Mouse (Mus musculus) heart, embryonic 13.5 days (tissue): ENCODE results near the gene Iqcn. TPM values are rescaled to one million over a fixed set of nuclear protein-coding genes. Genes with fewer than 3 reads are reported as not detected.

Experiments
- ATAC-seq: fragments of 200-750 bp; cut with Nextera tagmentation; 2 replicates; pipeline ENCODE4 v1.8.0; 2017; ENCODE audit warnings: moderate TSS enrichment; ENCODE audit not compliant: insufficient number of reproducible peaks, low FRiP score, low TSS enrichment; ENCODE audit errors: extremely low read depth
- H3K27ac ChIP-seq: fragments of 300-500 bp; sonication (generic); replicated peaks from 2 replicates; pipeline ENCODE4 v1.5.1; 2015; ENCODE audit warnings: moderate library complexity, mild to moderate bottlenecking, inconsistent platforms
- H3K27me3 ChIP-seq: fragments of 300-500 bp; sonication (generic); replicated peaks from 2 replicates; pipeline ENCODE4 v1.6.1; 2015; ENCODE audit warnings: mild to moderate bottlenecking, inconsistent platforms
- H3K36me3 ChIP-seq: fragments of 300-500 bp; sonication (generic); 2 replicates; pipeline ENCODE4 v1.6.1; 2015; ENCODE audit warnings: mild to moderate bottlenecking, inconsistent platforms
- H3K4me1 ChIP-seq: fragments of 300-500 bp; sonication (generic); 2 replicates; pipeline ENCODE4 v1.6.1; 2015; ENCODE audit warnings: inconsistent platforms
- H3K4me2 ChIP-seq: fragments of 300-500 bp; sonication (generic); 2 replicates; pipeline ENCODE4 v1.6.1; 2015; ENCODE audit warnings: inconsistent platforms, mild to moderate bottlenecking, moderate library complexity
- H3K4me3 ChIP-seq: fragments of 300-500 bp; sonication (generic); 2 replicates; pipeline ENCODE4 v1.5.1; 2015; ENCODE audit warnings: moderate library complexity, mild to moderate bottlenecking, inconsistent platforms
- H3K9ac ChIP-seq: fragments of 300-500 bp; sonication (generic); 2 replicates; pipeline ENCODE4 v1.6.1; 2015; ENCODE audit warnings: inconsistent platforms, mild to moderate bottlenecking, moderate library complexity
- H3K9me3 ChIP-seq: fragments of 300-500 bp; sonication (generic); 2 replicates; pipeline ENCODE4 v1.6.1; 2016; ENCODE audit warnings: inconsistent platforms
- WGBS: fragments of 180-500 bp; shearing (Covaris S2); methylation state at CpG from one replicate; pipeline ENCODE4 v1.1.7; 2015; ENCODE audit warnings: mixed read lengths; 5-methylcytosine and 5-hydroxymethylcytosine counted together
- polyA plus RNA-seq: library from polyadenylated mRNA; unstranded; fragments of >200 nt; fragmentation: Nextera tagmentation; extraction: Ambion mirVana; gene quantifications from 2 replicates; pipeline ENCODE4 v1.2.1, GENCODE M21; 2015

Iqcn gene
- polyA plus RNA-seq, 1 experiment from 2014 or later: not detected

- Histone ChIP-seq H3K4me1 (peaks cover 39% of the 10 kb centered on the region), H3K9ac (no peak overlapping the region)
- no peak for ATAC-seq
These were observed 23.9 kb upstream of the Iqcn start for GRCm38 (mm10) chr8:70679404-70679803.

GRCm38 (mm10) chr8:70680039-70680438 is 23.2 kb upstream of the Iqcn start:
- Histone ChIP-seq H3K4me2 (no peak overlapping the region), H3K36me3 (peaks cover 35% of the 10 kb centered on the region), H3K27ac (no peak overlapping the region), H3K9me3 (no peaks in the 10 kb centered on the region), H3K27me3 (no peaks in the 10 kb centered on the region), H3K4me1 (peaks cover 33% of the 10 kb centered on the region), H3K4me3 (no peak overlapping the region), H3K9ac (peak overlapping the region; percentile 37; the same call in 1 of the 2 replicates)
- 78% methylated on average over 3 of the region's 3 CpGs for WGBS
- no peak for ATAC-seq

More at GRCm38 (mm10) chr8:70679404-70679803, 23.9 kb upstream of the Iqcn start:
- no peak overlapping the region for H3K4me3 ChIP-seq
- no peak overlapping the region for H3K4me2 ChIP-seq
- peaks cover 35% of the 10 kb centered on the region for H3K36me3 ChIP-seq
- 0 out of 2 replicates have a peak overlapping the region, but pooled peaks have one; percentile 21 for H3K27ac ChIP-seq
- WGBS: 90% methylated on average over 4 of the region's 4 CpGs
- no peaks in the 10 kb centered on the region for H3K27me3 ChIP-seq
- no peaks in the 10 kb centered on the region for H3K9me3 ChIP-seq

- Histone ChIP-seq H3K9me3 (no peaks in the 10 kb centered on the region), H3K36me3 (peaks cover 32% of the 10 kb centered on the region), H3K27ac (peak overlapping the region; percentile 97), H3K4me1 (peaks cover 26% of the 10 kb centered on the region), H3K4me3 (no peak overlapping the region), H3K9ac (peak overlapping the region; percentile 81; the same call in 1 of the 2 replicates), H3K4me2 (peak overlapping the region; percentile 61; the same call in 1 of the 2 replicates), H3K27me3 (no peaks in the 10 kb centered on the region)
- no peak for ATAC-seq
- 71% methylated on average over 3 of the region's 3 CpGs for WGBS
These were observed 21.8 kb upstream of the Iqcn start for GRCm38 (mm10) chr8:70681410-70681809.

- Histone ChIP-seq H3K4me3 (peak overlapping the region; percentile 33), H3K27me3 (no peaks in the 10 kb centered on the region), H3K4me1 (peaks cover 26% of the 10 kb centered on the region), H3K27ac (peak overlapping the region; percentile 97), H3K9me3 (no peaks in the 10 kb centered on the region), H3K36me3 (peaks cover 27% of the 10 kb centered on the region), H3K9ac (peak overlapping the region; percentile 81), H3K4me2 (peak overlapping the region; percentile 61)
- 2% methylated on average over 19 of the region's 19 CpGs for WGBS
- peak; percentile 58 for ATAC-seq
These were observed 21.1 kb upstream of the Iqcn start for GRCm38 (mm10) chr8:70682193-70682592.

GRCm38 (mm10) chr8:70682692-70683091 is 20.6 kb upstream of the Iqcn start:
- Histone ChIP-seq H3K4me3 (peak overlapping the region; percentile 33), H3K27me3 (no peaks in the 10 kb centered on the region), H3K9me3 (no peaks in the 10 kb centered on the region), H3K36me3 (peaks cover 22% of the 10 kb centered on the region), H3K4me1 (peaks cover 26% of the 10 kb centered on the region), H3K27ac (peak overlapping the region; percentile 97), H3K4me2 (peak overlapping the region; percentile 61), H3K9ac (peak overlapping the region; percentile 81)
- WGBS: 58% methylated on average over 3 of the region's 3 CpGs
- ATAC-seq: no peak

GRCm38 (mm10) chr8:70684291-70684690 is 19.0 kb upstream of the Iqcn start:
- Histone ChIP-seq H3K9ac (no peak overlapping the region), H3K4me3 (no peak overlapping the region), H3K9me3 (no peaks in the 10 kb centered on the region), H3K4me2 (no peak overlapping the region), H3K36me3 (peaks cover 6% of the 10 kb centered on the region), H3K27ac (no peak overlapping the region), H3K4me1 (peaks cover 24% of the 10 kb centered on the region), H3K27me3 (no peaks in the 10 kb centered on the region)
- WGBS: 55% methylated on average over 7 of the region's 7 CpGs
- no peak for ATAC-seq

- peaks cover 26% of the 10 kb centered on the region for H3K4me1 ChIP-seq
- H3K27me3 ChIP-seq: no peaks in the 10 kb centered on the region
- ATAC-seq: no peak
- 0 out of 2 replicates have a peak overlapping the region, but pooled peaks have one; percentile 7 for H3K27ac ChIP-seq
- no peak overlapping the region for H3K4me3 ChIP-seq
- H3K4me2 ChIP-seq: no peak overlapping the region
- WGBS: 79% methylated on average over 8 of the region's 8 CpGs
- no peak overlapping the region for H3K9ac ChIP-seq
- no peaks in the 10 kb centered on the region for H3K9me3 ChIP-seq
- no peaks in the 10 kb centered on the region for H3K36me3 ChIP-seq
These were observed 15.7 kb upstream of the Iqcn start for GRCm38 (mm10) chr8:70687576-70687975.

GRCm38 (mm10) chr8:70688136-70688535 is 15.1 kb upstream of the Iqcn start:
- WGBS: 79% methylated on average over 3 of the region's 3 CpGs
- Histone ChIP-seq H3K36me3 (no peaks in the 10 kb centered on the region), H3K27me3 (no peaks in the 10 kb centered on the region), H3K4me3 (no peak overlapping the region), H3K9me3 (no peaks in the 10 kb centered on the region), H3K4me1 (peaks cover 21% of the 10 kb centered on the region), H3K9ac (no peak overlapping the region), H3K4me2 (no peak overlapping the region), H3K27ac (no peak overlapping the region)
- ATAC-seq: no peak; the same call in 1 of the 2 replicates

- peak overlapping the region; percentile 1; the same call in 1 of the 2 replicates for H3K9ac ChIP-seq
- no peak overlapping the region for H3K27ac ChIP-seq
These were observed 13.3 kb upstream of the Iqcn start for GRCm38 (mm10) chr8:70689892-70690390.

GRCm38 (mm10) chr8:70691230-70691629 is 12.0 kb upstream of the Iqcn start:
- Histone ChIP-seq H3K9me3 (no peaks in the 10 kb centered on the region), H3K9ac (peak overlapping the region; percentile 80), H3K36me3 (no peaks in the 10 kb centered on the region), H3K27me3 (no peaks in the 10 kb centered on the region), H3K4me3 (peak overlapping the region; percentile 48), H3K27ac (peak overlapping the region; percentile 65; the same call in 1 of the 2 replicates), H3K4me2 (peak overlapping the region; percentile 74), H3K4me1 (peaks cover 42% of the 10 kb centered on the region)
- 69% methylated on average over 4 of the region's 4 CpGs for WGBS
- no peak for ATAC-seq

More at GRCm38 (mm10) chr8:70689892-70690390, 13.3 kb upstream of the Iqcn start:
- Histone ChIP-seq H3K4me1 (peaks cover 29% of the 10 kb centered on the region), H3K27me3 (no peaks in the 10 kb centered on the region), H3K36me3 (no peaks in the 10 kb centered on the region), H3K9me3 (no peaks in the 10 kb centered on the region), H3K4me2 (no peak overlapping the region), H3K4me3 (no peak overlapping the region)
- WGBS: 72% methylated on average over 5 of the region's 5 CpGs
- no peak for ATAC-seq

- Histone ChIP-seq H3K9me3 (no peaks in the 10 kb centered on the region), H3K9ac (peak overlapping the region; percentile 80), H3K27ac (peak overlapping the region; percentile 65), H3K4me1 (peaks cover 47% of the 10 kb centered on the region), H3K36me3 (no peaks in the 10 kb centered on the region), H3K4me3 (peak overlapping the region; percentile 48), H3K4me2 (peak overlapping the region; percentile 74), H3K27me3 (no peaks in the 10 kb centered on the region)
- WGBS: 4% methylated on average over 20 of the region's 20 CpGs
- ATAC-seq: no peak
These were observed 11.5 kb upstream of the Iqcn start for GRCm38 (mm10) chr8:70691727-70692231.

- no peaks in the 10 kb centered on the region for H3K9me3 ChIP-seq
- H3K4me3 ChIP-seq: no peak overlapping the region
- peaks cover 61% of the 10 kb centered on the region for H3K4me1 ChIP-seq
- H3K27me3 ChIP-seq: no peaks in the 10 kb centered on the region
- H3K4me2 ChIP-seq: no peak overlapping the region
- no peak overlapping the region for H3K9ac ChIP-seq
- ATAC-seq: no peak
- whole genome bisulfite sequencing: 59% methylated on average over 5 of the region's 5 CpGs
- H3K36me3 ChIP-seq: no peaks in the 10 kb centered on the region
- H3K27ac ChIP-seq: 0 out of 2 replicates have a peak overlapping the region, but pooled peaks have one; percentile 12
These were observed 9.6 kb upstream of the Iqcn start for GRCm38 (mm10) chr8:70693636-70694035.
